Mouse (Mus musculus) brain, embryonic 14.5 days (tissue): Measurements from ENCODE around the gene Nmb.

Experiments
- CTCF ChIP-seq: fragments of 200-500 bp; IDR thresholded peaks from 2 replicates; pipeline ENCODE4 v1.5.1; 2012; ENCODE audit warnings: inconsistent platforms, mild to moderate bottlenecking, moderate library complexity, borderline replicate concordance; ENCODE audit not compliant: insufficient read depth, insufficient read length; ENCODE audit errors: extremely low read depth
- POLR2A ChIP-seq: fragments of 200-500 bp; IDR thresholded peaks from 2 replicates; pipeline ENCODE4 v1.6.1; 2012; ENCODE audit warnings: mild to moderate bottlenecking, inconsistent platforms, borderline replicate concordance; ENCODE audit not compliant: poor library complexity, insufficient read depth, insufficient read length, severe bottlenecking; ENCODE audit errors: extremely low read depth

- TF ChIP-seq POLR2A (no peak), CTCF (no peak)
These were observed 41.4 kb downstream of the Nmb start for GRCm38 (mm10) chr7:80863520-80863919.
